Mouse (Mus musculus) bone marrow macrophage, adult 2 months (primary cell): ENCODE measurements around the gene Taf15.

Experiments used
- CTCF ChIP-seq: IDR thresholded peaks from 2 replicates; pipeline ENCODE4 v1.5.1; 2012; ENCODE audit warnings: low read depth, mild to moderate bottlenecking, low read length, moderate library complexity
- POLR2A ChIP-seq: IDR thresholded peaks from 2 replicates; pipeline ENCODE4 v1.6.1; 2012; ENCODE audit warnings: mild to moderate bottlenecking, low read depth, low read length, borderline replicate concordance

GRCm38 (mm10) chr11:83471766-83472165 lies 1.1 kb upstream of the Taf15 start:
- TF ChIP-seq POLR2A (no peak), CTCF (no peak)
